Mouse (Mus musculus) thymus, postnatal 4 days (tissue): ENCODE measurements around the gene Plxdc1.
A peak's percentile ranks its signal among the peaks of the same experiment; 100 is the strongest.

ENCODE experiments used
- DNase-seq: peaks from one replicate; pipeline ENCODE4 v3.0.0; 2021

Gene Plxdc1

DNA sequence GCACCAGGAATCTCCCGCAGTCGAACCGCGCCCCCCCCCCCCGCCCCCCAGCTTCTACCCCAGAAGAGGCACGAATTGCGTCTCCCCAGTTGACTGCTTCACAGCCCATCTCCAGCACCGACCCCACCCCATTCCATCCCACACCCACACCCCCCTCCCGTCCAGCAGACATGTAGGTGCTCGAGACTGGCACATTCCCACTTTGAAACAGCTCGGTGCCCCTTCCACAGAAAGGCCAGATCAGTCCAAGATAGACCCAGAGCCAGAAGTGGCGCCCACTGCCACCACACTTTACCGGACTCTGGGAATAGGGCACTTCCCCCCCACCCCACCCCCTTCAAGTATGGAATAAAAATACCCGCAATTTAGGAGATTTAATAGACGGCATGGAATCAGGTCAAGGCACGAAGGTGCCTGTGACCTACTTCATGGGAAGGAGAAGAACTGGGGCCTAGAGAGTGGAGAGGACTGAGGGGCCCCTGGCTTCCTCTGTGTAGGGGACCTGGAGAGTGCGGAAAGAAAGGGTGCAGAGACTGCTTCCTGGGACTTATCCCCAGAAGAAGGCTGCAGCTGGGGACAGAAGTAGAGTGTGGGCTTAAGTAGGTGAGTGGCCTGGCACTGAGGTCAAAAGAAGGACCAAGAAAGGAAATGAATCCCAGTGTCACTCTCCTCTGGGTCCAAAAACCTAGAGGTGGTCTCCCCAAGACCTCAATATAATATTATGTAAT lies 658 bp upstream of the Plxdc1 start:
- peak; percentile 54 for DNase-seq

DNA sequence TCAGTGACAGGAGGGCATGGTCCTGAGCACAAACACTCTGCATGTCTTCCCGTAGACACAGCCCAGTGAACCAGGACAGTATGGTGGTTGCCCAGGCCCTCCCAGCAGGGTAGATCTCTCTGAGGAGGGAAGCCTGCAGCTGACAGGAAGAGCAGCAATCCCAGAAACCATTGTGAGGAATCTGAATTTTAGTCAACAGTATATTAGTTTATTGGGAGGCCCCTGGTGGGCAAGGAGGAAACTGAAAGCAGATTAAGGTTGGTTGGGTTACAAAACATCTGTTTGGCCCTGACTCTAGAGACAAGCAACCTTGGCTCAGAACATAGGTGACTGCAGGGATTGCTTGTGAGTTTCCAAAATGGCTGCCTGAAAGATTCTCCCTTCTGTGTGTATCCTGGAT lies 2.3 kb downstream of the Plxdc1 start:
- peak; percentile 67 for DNase-seq

DNA sequence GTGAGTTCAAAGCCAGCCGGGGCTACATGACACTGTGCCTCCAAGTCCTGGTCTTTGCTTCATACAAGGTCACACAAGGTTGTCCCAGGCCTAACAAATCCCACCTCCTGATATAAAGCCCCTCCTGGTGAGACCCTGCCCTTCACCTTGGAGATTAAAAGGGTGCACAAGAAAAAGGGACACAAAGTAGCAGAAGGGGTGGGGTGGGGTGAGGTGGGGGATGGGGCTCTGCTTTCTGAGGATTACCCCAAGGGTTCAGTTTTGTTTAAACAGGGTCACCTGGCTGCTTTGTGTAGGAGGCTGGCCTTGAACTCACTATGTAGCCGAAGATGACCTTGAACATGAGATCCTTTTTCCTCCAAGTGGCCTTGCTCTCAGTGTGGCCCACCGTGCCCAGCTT lies 2.7 kb downstream of the Plxdc1 start:
- no peak for DNase-seq

DNA sequence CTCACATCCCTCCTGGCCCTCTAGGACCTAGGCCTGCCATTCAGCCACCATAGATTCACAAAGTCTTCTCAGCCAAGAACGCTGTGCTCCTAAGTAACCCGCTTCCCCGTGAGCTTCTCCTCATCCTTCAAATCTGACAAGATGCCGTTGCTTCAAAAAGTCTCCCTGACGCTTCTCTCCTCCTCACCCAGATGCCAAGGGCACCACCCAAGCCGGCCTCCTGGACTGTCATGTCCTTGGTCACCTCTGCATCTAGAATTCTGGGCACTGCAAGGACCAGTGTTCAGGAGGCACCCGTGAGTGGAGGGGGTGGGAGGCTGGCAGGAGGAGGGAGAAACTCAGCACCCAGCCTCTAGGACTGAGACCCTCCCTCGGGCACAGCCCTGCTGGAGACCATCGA lies 3.5 kb downstream of the Plxdc1 start:
- DNase-seq: peak; percentile 17

DNA sequence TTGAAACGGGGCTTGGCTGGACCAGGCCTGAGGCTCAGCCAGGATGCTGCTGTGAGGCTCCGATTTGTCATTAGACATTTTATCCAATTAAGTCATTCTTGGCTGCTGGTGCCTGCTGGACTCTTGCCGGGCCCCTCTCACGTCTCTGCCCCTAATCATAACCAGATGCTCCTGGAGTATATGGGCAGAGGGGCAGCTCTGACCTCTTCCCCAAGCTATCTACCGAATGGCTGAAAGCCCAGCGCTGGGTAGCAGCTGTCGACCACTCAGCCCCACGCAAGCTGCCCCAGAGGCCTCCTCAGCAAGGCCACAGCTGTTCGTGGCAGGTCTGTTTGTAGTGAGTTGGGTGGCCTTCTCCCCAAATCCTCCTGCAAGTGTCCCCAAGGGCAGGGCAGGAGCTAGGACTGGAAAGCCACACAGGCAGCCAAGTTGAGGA lies 5.7 kb downstream of the Plxdc1 start:
- DNase-seq: no peak

DNA sequence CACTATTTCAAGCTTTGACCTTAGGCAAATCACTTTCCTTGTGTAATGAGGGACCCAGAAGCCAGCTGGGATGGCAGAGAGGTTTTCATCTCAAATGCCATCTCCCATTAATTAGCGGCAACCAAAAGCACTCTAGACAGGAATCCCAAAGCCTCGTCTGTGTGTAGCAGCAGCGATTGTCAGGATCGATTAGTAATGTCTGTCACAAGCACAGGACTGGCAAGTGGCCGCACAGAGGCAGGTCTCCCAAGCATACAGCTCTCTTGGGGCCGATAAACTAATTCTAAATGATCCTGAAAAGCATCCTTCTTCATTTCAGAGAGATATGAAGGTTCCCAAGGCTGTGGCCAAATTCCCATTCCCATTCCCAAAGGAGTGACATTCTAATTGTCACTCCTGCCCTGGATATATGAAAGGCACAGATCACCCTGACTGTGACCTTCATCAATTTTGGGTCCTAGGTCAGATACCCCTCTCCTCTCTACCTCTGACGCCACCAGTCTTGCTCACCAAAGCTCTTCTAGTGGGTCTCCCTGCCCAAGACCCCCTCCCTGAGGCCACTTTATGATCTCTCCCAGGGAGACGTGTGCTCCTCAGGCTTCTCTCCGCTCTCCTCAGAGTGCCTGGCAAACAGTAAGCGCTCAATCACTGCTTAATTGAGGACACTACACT lies 6.3 kb downstream of the Plxdc1 start:
- DNase-seq: no peak

DNA sequence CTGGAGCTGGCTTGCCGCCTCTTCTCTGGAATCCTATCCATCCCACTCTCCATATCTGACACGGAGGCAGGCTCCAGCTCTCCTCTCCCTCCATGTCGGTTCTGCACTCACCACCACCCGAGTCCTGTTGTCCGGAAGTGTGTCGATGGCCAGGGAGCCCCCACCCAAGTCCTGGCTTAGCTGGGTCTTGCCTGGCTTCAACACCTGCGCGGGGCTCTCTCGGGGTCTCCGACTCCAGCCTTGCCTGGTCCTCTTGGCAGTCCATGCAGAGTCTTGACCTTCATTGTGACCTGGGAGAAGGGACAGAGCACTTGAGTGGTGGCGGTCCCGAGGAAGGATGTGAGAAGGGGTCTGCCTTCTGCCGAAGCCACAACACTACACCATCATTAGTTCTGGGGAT lies 7.9 kb downstream of the Plxdc1 start:
- no peak for DNase-seq

DNA sequence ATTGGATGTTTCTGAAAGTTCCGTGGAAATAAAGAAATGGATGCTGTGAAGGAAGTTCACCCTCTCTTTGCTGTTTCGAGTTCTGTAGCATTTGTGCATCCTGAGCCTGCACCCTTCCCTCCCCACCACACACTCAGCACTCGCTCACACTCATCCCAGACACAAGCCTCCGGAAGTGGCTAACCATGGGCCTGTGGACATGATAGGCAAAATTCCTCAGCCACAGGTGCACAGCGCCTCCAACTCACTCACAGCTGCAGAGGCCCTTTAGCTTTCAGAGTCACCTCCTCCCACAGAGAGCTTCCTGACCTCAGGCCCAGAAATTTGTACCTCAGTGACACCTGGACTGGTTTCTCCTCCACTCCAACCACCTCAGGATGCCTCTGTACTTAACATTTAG lies 8.4 kb downstream of the Plxdc1 start:
- peak; percentile 72 for DNase-seq

DNA sequence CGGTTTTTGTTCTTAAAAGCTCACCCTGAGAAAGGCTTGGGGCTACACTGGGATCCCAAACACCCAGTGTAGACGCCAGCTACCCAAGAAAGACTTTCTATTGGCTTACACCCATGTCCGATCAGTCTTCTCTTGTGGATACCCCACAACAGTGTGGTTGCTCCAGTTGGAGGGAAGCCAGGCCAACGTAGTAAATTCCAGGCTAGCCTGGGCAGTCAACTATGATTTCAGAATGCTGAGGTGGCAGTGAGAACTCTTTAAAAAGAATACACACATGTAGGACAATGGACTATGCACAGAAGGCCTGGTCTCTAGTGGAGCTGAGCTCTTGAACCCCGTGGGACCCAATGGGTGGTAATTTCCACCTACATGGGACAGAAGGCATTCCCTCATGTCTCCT lies 11.5 kb downstream of the Plxdc1 start:
- no peak for DNase-seq

DNA sequence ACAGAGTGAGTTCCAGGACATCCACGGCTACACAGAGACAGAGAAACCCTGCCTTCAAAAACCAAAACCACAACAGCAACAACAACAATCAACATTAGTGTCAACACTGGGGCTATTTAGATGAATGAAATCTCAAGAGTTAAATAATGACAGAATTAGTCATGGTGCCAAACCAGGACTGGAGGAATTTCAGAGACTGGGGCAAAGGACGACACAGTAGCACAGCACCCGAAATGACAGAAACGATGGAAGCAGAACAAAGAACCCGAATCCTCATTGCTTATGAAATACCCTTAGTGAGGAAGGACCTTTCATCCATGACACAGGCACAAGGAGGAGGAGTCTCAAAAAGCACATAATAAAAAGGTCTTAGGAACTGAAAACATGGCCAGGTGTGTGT lies 12.1 kb downstream of the Plxdc1 start:
- no peak for DNase-seq

DNA sequence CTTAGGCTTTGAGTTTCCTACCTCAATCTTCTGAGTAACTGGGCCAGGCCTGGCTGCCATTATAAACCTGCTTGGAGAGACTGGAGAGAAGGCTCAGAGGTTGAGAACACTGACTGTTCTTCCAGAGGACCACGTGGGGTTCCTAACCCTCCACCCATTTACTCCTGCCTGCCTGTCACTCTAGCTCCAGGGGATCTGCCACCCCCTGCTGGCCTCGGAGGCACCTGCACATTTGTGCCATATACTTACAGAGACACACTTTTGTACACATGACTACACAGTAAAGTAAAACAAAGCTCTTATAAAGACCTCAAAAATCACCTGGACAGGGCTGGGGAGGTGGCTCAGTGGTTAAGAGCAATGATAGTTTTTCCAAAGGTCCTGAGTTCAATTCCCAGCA lies 13.8 kb downstream of the Plxdc1 start:
- peak; percentile 65 for DNase-seq

DNA sequence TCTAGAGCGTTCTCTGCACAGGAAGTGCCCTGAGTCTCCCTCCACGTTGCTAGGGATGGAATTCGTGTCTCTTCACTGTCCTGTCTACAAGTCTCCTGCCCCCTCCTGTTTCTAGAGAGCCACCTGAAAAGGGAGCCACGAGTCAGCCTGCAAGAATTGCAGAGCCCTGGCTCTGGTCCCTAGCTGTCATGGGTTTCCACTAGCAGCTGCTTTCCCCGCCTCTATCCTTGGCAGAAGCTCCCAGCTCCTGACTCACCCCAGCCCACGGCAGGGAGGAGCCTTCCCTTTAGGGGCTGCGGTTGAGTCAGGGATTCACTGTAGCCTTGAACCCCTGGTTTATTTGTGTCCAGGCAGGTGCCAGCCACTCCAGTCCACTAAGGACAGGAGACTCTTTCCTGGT lies 15.0 kb downstream of the Plxdc1 start:
- DNase-seq: no peak

DNA sequence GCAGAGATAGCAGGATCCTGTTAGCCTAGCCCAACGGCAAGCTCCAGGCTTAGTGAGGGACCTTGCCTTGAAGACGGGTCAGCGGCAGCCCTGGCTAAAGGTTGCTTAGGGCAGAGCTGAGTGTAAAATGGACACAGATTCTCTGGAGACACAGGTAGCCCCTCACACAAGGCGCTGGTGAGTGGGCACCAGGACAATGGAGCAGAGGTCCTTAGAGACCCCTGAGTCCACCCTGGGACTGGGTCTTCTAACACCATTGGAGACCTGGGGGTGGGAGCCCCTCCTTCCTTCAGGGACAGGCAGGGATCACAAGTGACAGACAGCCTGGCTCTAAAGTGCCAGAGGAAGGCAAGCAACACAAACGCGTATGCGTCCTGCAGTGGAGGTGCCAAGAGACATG lies 15.5 kb downstream of the Plxdc1 start:
- no peak for DNase-seq

DNA sequence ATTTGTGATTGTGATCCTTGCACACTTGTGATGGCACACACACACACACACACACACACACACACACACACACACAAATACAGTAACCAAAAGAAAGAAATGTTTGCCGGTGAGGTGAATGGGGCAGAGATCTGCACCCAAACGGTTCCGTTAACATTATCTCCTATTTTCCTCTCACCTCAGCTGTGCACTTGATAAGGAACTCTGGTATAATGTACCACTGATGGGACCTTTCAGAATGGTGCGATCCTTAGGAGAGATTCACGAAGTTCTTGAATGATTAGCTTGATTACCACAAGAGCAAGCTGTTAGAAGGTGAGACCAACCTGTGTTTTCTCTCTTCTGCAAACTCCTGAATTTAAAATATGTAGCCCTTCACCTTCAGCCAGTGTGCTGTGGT lies 17.9 kb downstream of the Plxdc1 start:
- DNase-seq: no peak

DNA sequence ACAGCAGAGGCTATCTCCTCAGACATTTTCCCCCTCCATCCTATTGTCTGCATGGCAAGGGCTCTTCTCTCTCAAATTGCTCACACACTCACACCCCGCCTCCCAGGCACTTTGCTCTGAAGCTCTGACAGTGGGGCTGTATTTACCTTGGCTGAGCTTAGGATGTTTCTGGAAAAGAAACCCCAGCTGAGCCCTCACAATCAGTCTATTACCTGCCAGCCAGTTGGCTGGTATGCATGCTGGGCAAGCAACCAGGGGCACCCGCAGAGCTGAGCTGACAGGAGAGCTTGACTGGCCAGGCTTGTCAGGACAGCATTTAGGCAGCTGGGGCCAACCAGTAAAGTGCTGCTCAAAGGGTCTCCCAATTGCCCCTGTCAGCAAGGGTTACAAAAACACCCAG lies 19.1 kb downstream of the Plxdc1 start:
- no peak for DNase-seq

DNA sequence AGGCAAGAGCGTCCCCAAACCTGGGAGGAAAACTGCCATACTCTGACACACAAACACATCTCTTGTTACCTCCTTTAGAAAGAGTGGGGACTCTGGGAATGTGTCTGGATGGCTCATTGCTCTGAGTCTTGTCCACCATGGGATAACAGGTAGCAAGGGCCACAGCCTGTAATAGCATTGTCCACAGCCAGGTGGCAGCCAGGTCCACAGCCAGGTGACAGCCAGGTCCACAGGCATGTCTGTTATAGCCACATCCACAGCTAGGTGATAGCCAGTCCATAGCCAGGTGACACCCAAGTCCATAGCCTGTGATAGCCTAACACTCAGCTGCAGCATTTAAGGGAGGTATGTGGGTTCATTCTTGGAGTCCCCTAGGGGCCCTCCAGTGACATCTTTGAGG lies 25.3 kb downstream of the Plxdc1 start:
- peak; percentile 60 for DNase-seq

DNA sequence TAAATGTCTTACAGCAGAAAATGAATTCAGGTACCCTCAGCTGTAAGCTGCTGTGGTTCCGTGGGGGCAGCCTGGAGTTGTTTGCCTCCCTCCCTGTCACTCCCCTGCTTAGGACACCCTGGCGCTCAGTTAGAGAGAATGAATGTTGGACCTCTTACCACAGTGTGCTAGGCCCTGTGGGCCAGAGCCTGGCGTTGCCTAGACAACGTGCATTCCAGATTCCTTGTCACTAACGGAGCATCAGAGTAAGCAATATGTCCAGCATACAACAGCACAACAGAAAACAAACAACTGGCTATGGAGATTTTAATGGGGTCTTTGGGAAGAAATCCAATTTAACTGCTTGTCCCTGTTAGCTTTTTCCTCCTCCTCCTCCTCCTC lies 27.0 kb downstream of the Plxdc1 start:
- DNase-seq: no peak

DNA sequence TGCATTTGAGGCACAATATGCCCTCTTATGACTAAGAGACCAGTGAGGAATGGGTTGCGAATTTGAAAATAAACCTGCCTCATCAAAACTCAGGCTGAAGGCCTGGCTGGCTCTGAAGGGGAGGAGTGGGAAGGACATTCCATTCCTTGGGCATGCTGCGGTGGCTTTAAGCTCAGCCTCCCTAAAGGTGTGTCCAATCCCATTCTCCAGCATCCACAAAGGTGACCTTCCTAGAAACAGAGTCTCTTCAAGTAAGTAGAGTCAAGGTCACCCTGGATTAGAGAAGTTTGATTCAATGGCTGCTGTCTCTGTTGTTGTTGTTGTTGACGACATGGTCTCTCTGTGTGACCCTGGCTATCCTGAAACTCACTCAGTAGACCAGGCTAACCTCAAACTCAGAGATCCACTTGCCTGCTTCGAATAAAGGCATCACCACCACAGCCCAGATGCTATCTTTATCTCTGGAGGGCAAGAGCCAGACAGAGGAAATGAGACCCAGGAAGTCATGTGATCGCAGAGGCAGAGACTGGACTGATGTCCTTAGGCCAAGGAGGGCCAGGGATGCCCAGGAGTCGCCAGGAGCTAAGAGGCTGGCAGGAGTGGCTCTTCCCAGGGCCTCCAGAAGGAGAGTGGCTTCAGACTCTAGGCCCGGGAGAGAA lies 27.5 kb downstream of the Plxdc1 start:
- no peak for DNase-seq

DNA sequence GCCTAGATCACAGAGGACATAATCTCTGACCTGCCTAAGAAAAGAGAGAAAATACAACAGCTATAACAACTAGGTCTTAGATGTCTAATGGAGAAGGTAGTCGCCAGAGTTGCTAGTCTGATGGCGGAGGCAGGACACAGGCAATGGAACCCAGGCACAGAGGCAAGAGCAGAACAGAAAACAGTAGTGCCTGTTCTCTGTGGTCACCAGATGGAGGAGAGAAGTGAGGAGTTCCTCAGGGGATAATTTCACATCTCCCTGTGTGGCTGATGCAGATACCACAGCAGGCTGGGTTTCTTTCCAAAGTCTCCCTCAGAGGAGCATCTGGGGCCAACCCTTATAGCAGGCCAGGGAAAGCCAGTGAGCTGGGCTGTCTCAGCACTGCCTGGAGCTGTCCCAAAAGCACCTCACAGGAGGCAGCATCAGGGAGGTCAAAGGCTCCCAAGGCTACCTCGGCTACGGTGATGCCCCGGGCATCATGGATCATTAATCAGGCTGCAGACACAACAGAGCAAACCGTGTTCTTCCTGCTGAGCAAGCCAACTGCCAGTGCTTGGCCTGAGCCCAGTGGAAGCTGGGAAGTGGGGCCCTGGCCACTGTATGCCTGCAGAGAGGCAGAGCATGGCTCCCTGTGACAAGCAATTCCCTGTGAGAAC lies 29.2 kb downstream of the Plxdc1 start:
- DNase-seq: no peak

DNA sequence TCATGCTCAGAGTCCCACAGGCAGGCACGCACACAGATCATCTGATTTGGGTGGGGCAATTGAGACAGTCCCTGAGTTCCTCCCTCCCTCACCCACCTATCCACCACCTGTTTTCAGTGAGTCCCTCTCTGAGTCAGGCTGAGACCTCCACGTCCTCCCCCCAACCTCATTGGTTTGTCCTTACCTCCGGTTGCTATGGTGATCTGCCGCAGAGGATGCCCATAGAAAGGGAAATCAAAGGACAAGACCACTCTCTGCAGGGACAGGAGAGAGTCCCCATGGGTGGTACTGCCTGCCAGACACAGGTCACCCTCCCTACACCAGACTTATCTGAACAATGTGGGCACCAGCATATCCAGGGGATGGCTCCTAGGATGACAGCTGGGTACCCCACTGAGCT lies 30.3 kb downstream of the Plxdc1 start:
- DNase-seq: no peak

DNA sequence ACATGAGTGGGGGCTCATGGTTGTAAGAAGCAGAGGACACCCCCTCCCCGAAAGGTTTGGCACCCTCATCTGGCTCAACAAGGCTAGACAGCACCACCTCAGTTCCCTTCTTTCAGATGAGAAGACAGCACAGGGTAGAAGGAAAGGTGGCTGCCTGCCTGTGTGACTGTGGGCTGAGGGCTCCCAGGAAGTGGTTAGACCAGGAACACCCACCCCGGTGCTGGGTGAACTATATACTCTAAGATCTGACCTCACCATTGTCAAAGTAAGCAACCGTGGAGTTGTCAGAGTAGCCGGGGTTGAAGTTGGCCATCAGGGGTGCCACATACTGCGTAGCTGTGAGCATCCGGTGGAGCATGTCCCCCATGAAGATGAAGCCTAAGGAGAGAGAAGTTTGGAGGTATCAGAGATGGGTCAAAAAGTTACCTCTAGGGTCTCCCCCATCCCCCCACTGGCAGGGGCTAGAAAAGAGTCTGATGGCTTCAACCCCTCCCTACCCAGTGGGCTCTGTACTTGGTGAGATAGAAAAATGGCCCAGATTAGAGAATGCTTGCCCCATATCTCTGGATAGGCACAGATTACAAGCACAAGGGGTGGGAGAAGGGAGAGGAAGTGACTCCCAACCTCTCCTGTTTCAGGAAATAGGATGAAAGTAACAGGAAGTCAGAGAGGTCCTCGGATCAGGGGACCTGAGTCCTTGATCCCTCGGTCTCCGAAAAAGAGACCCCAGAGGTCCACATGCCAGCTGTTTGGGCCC lies 30.9 kb downstream of the Plxdc1 start:
- peak; percentile 67 for DNase-seq

DNA sequence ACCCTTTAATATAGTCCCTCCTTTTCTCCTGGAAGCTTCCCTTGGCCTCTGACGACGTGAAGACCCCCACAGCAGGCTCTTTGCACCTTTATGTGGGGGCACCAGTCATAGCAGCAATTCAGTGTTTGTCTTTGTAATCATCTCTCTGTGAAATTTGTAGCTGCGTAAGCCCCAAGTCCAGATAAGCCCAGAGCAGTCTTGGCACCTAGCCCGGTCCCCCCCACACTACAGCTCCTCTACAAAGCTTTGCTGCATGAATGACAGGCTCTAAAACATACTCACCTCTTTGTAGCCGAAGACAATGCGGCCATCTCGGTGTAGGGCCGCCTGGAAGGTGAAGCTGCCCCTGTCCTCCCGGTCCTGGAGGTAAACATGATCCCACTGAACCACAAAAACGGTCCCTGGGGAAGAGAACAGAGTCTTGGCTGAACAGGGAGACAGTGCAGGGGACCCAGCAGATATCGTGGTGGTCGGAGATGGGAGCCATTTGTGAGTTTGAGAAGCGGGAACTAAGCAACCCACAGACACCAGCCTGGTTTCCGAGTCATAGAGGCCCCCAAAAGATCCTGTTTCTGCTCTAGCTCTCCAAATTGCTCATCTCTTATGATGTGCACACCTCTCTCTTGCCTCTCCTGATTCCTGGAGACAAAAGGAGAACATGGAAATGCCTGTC lies 31.6 kb downstream of the Plxdc1 start:
- DNase-seq: no peak

DNA sequence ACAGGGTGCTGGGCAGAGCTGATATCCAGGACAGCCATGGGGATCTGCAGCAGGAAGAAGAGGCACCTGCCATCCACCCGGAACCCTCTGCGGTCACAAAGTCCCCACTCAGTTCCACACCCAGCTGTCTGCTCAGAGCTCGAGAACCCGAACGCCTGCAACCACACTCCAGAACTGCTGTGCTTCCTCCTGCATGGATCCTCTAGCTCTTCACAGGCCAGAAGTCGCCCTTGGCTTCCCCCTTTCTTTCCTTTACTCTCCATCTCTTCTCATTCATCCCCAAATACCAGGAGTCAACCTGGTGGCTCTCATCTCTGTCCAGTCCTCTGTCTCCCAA lies 32.3 kb downstream of the Plxdc1 start:
- DNase-seq: no peak
